Comparison of ENCODE assay signal across 7 mouse cellular contexts in genomic region chr13:4608961-4609409, GRCm38 (mm10). TPM values are rescaled to one million over a fixed set of nuclear protein-coding genes. Genes with fewer than 3 reads are reported as not detected.
A peak's percentile ranks its signal among the peaks of the same experiment; 100 is the strongest.
DNase-seq lines count a peak whose midpoint lies in the region; ATAC-seq lines count a peak whose summit lies in the region.

Akr1e1 (minus strand) TSS chr13:4609174.

- no peak within 1 kb of the TSS for H3K27ac ChIP-seq in embryonic facial prominence, embryonic 11.5 days (replicated peaks; ENCODE audit: low read depth, low read length)
- peak within 1 kb of the TSS; percentile 84 for H3K27ac ChIP-seq in limb, embryonic 10.5 days
- H3K27ac ChIP-seq in midbrain, embryonic 13.5 days: peak within 1 kb of the TSS; percentile 76

- H3K4me2 ChIP-seq in embryonic facial prominence, embryonic 11.5 days (ENCODE audit: low read depth, low read length): peak within 1 kb of the TSS; percentile 46
- peak within 1 kb of the TSS; percentile 74 for H3K4me2 ChIP-seq in midbrain, embryonic 13.5 days (replicated peaks)

- DNase-seq in adrenal gland, postnatal 14 days: peak; percentile 94
- peak; percentile 92 for DNase-seq in embryonic facial prominence, embryonic 11.5 days (ENCODE audit: low spot score)
- DNase-seq in kidney, adult 11 months: peak; percentile 96
- DNase-seq in limb, embryonic 10.5 days (ENCODE audit: low spot score): peak; percentile 79
- peak; percentile 32 for DNase-seq in spleen, adult 12 weeks (ENCODE audit: low spot score)

- H3K9ac ChIP-seq in embryonic facial prominence, embryonic 11.5 days (replicated peaks; ENCODE audit: low read length): peak within 1 kb of the TSS; percentile 67
- peak within 1 kb of the TSS; percentile 74 for H3K9ac ChIP-seq in midbrain, embryonic 13.5 days (replicated peaks)

- H3K27me3 ChIP-seq in embryonic facial prominence, embryonic 11.5 days (ENCODE audit: control insufficient read depth, insufficient read depth, low read length): no peaks in the 10 kb centered on the region
- H3K27me3 ChIP-seq in limb, embryonic 10.5 days (ENCODE audit: low read depth, poor library complexity, severe bottlenecking): no peaks in the 10 kb centered on the region
- H3K27me3 ChIP-seq in midbrain, embryonic 13.5 days: no peaks in the 10 kb centered on the region

- WGBS in embryonic facial prominence, embryonic 11.5 days: 3% methylated on average over 10 of the region's 10 CpGs
- 7% methylated on average over 10 of the region's 10 CpGs for WGBS in limb, embryonic 10.5 days
- 3% methylated on average over 10 of the region's 10 CpGs for WGBS in midbrain, embryonic 13.5 days

- peak; percentile 100 for ATAC-seq in embryonic facial prominence, embryonic 11.5 days (replicated peaks; ENCODE audit: insufficient number of reproducible peaks, low FRiP score, low TSS enrichment, low read depth)
- ATAC-seq in granulocyte monocyte progenitor cell, adult 5-6 weeks (replicated peaks; ENCODE audit: poor library complexity, severe bottlenecking): peak; percentile 99
- peak; percentile 100 for ATAC-seq in midbrain, embryonic 13.5 days

- no peaks in the 10 kb centered on the region for H3K4me1 ChIP-seq in embryonic facial prominence, embryonic 11.5 days (ENCODE audit: control insufficient read depth, insufficient read depth, low read length)
- no peaks in the 10 kb centered on the region for H3K4me1 ChIP-seq in limb, embryonic 10.5 days
- H3K4me1 ChIP-seq in midbrain, embryonic 13.5 days (replicated peaks): no peaks in the 10 kb centered on the region

- no peaks in the 10 kb centered on the region for H3K9me3 ChIP-seq in embryonic facial prominence, embryonic 11.5 days (replicated peaks; ENCODE audit: control insufficient read depth, low read length)
- H3K9me3 ChIP-seq in limb, embryonic 10.5 days (replicated peaks): no peaks in the 10 kb centered on the region
- no peaks in the 10 kb centered on the region for H3K9me3 ChIP-seq in midbrain, embryonic 13.5 days

- no peaks in the 10 kb centered on the region for H3K36me3 ChIP-seq in embryonic facial prominence, embryonic 11.5 days (replicated peaks; ENCODE audit: control insufficient read depth, insufficient read depth, low read depth, low read length)
- H3K36me3 ChIP-seq in limb, embryonic 10.5 days: no peaks in the 10 kb centered on the region
- H3K36me3 ChIP-seq in midbrain, embryonic 13.5 days: no peaks in the 10 kb centered on the region

- H3K4me3 ChIP-seq in embryonic facial prominence, embryonic 11.5 days (ENCODE audit: low read depth, low read length): peak within 1 kb of the TSS; percentile 52
- peak within 1 kb of the TSS; percentile 66 for H3K4me3 ChIP-seq in limb, embryonic 10.5 days
- H3K4me3 ChIP-seq in midbrain, embryonic 13.5 days (replicated peaks): peak within 1 kb of the TSS; percentile 71

RNA-seq across cellular contexts. Expression of gene Akr1e1, which starts in this region (rescaled TPM):
- 22.8 and 29.6 TPM in 2 replicates for total RNA-seq in adrenal gland, postnatal 14 days (2021)
- 39.3 and 39.4 TPM in 2 replicates for polyA plus RNA-seq in embryonic facial prominence, embryonic 11.5 days (2014; fragmentation: Nextera tagmentation; extraction: Ambion mirVana)
- total RNA-seq in granulocyte monocyte progenitor cell, adult 5-6 weeks (2014; fragmentation: Nextera tagmentation): 22.8 and 30.5 TPM in 2 replicates
- 11.2 and 17.8 TPM in 2 replicates for total RNA-seq in granulocyte monocyte progenitor cell, adult 5-6 weeks (2017)
- 42.2 and 47.5 TPM in 2 replicates for polyA plus RNA-seq in limb, embryonic 10.5 days (2016; fragmentation: Nextera tagmentation; extraction: Ambion mirVana)
- 40.8 and 54.2 TPM in 2 replicates for polyA plus RNA-seq in midbrain, embryonic 13.5 days (2015; fragmentation: Nextera tagmentation; extraction: Ambion mirVana)

Comparison
In these comparisons a context has a peak if more than half of its experiments do, and no peak if none do; other contexts are left out.
1. DNase-seq: peak in every context shown above with its lines; median percentile 96 in kidney, adult 11 months; 94 in adrenal gland, postnatal 14 days; 92 in embryonic facial prominence, embryonic 11.5 days; 79 in limb, embryonic 10.5 days; 32 in spleen, adult 12 weeks.